Mouse (Mus musculus) hindbrain, embryonic 16.5 days (tissue): ENCODE results near the gene Cul4a. TPM values are rescaled to one million over a fixed set of nuclear protein-coding genes. Genes with fewer than 3 reads are reported as not detected.
"Not testable (repeated sequence)": the region's sequence is repeated elsewhere in the genome, so short reads cannot be mapped to it uniquely, and the experiment has no call there.

Experiments
- ATAC-seq: fragments of 200-750 bp; cut with Nextera tagmentation; 2 replicates; pipeline ENCODE4 v1.8.0; 2017; ENCODE audit warnings: moderate TSS enrichment, moderate library complexity
- H3K27ac ChIP-seq: fragments of 300-500 bp; sonication (generic); 2 replicates; pipeline ENCODE4 v1.5.1; 2014; ENCODE audit warnings: low read depth, mild to moderate bottlenecking, control low read depth, low read length, moderate library complexity
- H3K27me3 ChIP-seq: fragments of 300-500 bp; sonication (generic); replicated peaks from 2 replicates; pipeline ENCODE4 v1.6.1; 2014; ENCODE audit warnings: low read length; ENCODE audit not compliant: control insufficient read depth, insufficient read depth
- H3K36me3 ChIP-seq: fragments of 300-500 bp; sonication (generic); 2 replicates; pipeline ENCODE4 v1.6.1; 2014; ENCODE audit warnings: mild to moderate bottlenecking, low read length, moderate library complexity, mixed read lengths; ENCODE audit not compliant: control insufficient read depth, insufficient read depth
- H3K4me1 ChIP-seq: fragments of 300-500 bp; sonication (generic); 2 replicates; pipeline ENCODE4 v1.6.1; 2014; ENCODE audit warnings: low read depth, low read length; ENCODE audit not compliant: control insufficient read depth, insufficient read depth
- H3K4me2 ChIP-seq: fragments of 300-500 bp; sonication (generic); 2 replicates; pipeline ENCODE4 v1.6.1; 2014; ENCODE audit warnings: mild to moderate bottlenecking, low read length, control low read depth, moderate library complexity
- H3K4me3 ChIP-seq: fragments of 300-500 bp; sonication (generic); 2 replicates; pipeline ENCODE4 v1.5.1; 2014; ENCODE audit warnings: mild to moderate bottlenecking, low read length, control low read depth, moderate library complexity
- H3K9ac ChIP-seq: fragments of 300-500 bp; sonication (generic); 2 replicates; pipeline ENCODE4 v1.6.1; 2014; ENCODE audit warnings: low read depth, mild to moderate bottlenecking, control low read depth, low read length, moderate library complexity
- H3K9me3 ChIP-seq: fragments of 300-500 bp; sonication (generic); 2 replicates; pipeline ENCODE4 v1.6.1; 2014; ENCODE audit warnings: mild to moderate bottlenecking, low read length, moderate library complexity; ENCODE audit not compliant: control insufficient read depth
- WGBS: fragments of 180-500 bp; shearing (Covaris S2); extraction: QIAGEN DNeasy Blood & Tissue Kit; methylation state at CpG from one replicate; pipeline ENCODE4 v1.1.7; 2014; 5-methylcytosine and 5-hydroxymethylcytosine counted together
- polyA plus RNA-seq: library from polyadenylated mRNA; unstranded; fragments of >200 nt; fragmentation: Nextera tagmentation; extraction: Ambion mirVana; gene quantifications from 2 replicates; pipeline ENCODE4 v1.2.1, GENCODE M21; 2015

The Cul4a gene
- polyA plus RNA-seq = 67.5 and 72.7 TPM in 2 replicates

DNA sequence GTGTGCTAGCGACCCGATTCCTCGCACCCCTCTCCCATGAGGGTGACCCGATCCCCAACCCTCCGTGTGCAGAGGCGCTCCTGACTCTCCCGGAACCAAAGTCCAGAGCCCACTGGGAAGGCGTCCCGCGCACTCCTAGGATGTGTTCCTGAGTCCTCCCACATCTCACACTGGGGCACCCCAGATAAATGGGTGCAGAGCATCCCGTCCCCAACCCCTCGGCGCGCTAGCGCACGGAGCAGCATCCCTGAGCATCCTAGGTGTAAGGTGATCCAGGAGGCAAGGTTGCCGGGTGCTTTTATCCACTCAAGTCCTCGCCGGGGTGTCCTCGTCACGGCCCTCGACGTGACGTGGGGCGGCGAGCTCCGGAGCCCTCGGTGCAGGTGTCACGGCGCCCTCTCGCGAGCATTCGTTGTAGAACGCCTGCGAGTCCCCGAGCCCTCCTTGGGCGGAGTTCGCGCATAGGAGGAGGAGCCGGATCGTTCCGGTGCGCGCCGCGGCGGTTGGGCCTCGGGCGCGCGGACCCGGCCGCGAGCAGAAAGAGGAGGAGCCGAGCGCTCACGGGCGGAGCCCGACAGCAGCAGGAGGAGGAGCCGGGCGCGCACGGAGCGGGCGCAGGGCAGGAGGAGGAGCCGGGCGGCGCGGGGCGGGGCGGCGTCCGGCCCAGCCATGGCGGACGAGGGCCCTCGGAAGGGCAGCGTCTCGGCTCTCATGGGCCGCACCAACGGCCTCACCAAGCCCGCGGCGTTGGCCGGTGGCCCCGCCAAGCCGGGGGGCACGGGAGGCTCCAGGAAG, at the start of gene Cul4a, which contains the start of gene Pcid2:
Gene Cul4a (plus strand): TSS at position 535 of the 795 bp plus-strand sequence.
Gene Pcid2 (minus strand): TSS at position 373 of the 795 bp plus-strand sequence.
- H3K4me1 ChIP-seq = peaks cover 18% of the 10 kb centered on the region
- under 1% methylated on average over 78 of the region's 87 CpGs for WGBS
- peak within 1 kb of the TSS; percentile 92 for H3K4me3 ChIP-seq
- ATAC-seq = peak; percentile 96
- peak within 1 kb of the TSS; percentile 95 for H3K4me2 ChIP-seq
- peak within 1 kb of the TSS; percentile 95 for H3K9ac ChIP-seq
- no peaks in the 10 kb centered on the region for H3K27me3 ChIP-seq
- H3K36me3 ChIP-seq = no peaks in the 10 kb centered on the region
- H3K27ac ChIP-seq = peak within 1 kb of the TSS; percentile 95
- no peaks in the 10 kb centered on the region for H3K9me3 ChIP-seq

DNA sequence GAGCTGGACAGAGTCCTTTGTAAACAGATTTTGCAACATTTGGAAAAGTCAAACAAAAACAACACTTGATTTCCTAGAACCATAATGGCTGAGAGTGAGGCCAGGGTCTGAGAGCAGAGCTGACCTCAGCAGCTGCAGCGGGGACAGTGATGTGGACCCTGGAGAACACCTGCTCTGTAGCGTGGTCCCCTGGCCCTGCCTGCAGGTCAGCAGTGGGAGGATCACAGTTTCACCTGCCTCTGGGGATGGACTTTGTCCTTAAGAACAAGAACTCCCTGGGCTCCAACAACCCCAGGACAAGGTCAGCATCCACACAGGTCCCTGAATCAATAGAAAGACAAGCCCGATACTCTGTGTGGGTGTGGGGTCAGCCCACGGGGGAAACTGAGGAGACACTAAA, 48.1 kb upstream of the Cul4a start:
- no peak overlapping the region for H3K4me3 ChIP-seq
- no peak overlapping the region for H3K9ac ChIP-seq
- no peaks in the 10 kb centered on the region for H3K27me3 ChIP-seq
- no peak overlapping the region for H3K27ac ChIP-seq
- H3K4me2 ChIP-seq = no peak overlapping the region
- no peaks in the 10 kb centered on the region for H3K4me1 ChIP-seq
- no peak for ATAC-seq
- H3K36me3 ChIP-seq = no peaks in the 10 kb centered on the region
- WGBS = 86% methylated on average over 4 of the region's 4 CpGs
- H3K9me3 ChIP-seq = no peaks in the 10 kb centered on the region

DNA sequence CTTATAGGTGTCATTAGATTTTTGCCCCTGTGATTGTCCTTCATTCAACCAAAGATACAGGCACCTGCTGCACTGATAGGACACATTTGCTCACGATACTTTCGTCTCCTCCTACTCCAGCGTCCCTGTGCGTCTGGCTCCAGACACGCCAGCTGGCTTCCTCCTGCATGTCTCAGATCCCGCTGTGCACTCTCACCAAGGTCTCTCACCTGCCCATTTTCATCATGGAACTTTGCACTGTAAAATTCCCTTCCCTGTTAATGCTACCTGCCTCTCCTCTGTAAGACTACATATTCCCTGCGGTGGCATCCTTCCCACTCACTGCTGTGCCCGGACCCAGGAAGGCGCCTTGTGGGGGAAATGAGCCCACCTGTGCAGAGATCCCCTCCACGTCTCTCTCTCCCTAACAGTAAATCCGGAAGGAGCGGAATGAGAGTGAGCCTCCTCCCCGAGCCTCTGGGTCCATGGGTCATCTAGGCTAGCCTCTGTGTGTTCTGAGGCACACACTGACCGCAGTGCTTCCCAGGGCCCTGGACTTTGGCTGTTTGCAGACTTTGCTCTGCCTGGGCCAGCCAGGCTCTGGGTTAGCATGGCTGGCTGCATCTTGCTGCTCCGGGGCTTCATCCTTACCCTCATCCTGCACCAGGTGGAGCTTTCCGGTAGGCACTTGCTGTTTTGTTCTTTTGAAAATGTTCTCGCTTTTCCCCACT, 44.8 kb upstream of the Cul4a start, which contains the start of gene Proz:
Gene Proz (plus strand): TSS at position 474 of the 710 bp plus-strand sequence.
- 84% methylated on average over 17 of the region's 17 CpGs for WGBS
- H3K27me3 ChIP-seq = no peaks in the 10 kb centered on the region
- no peaks in the 10 kb centered on the region for H3K36me3 ChIP-seq
- no peak within 1 kb of the TSS for H3K9ac ChIP-seq
- H3K27ac ChIP-seq = no peak within 1 kb of the TSS
- ATAC-seq = no peak
- H3K9me3 ChIP-seq = no peaks in the 10 kb centered on the region
- no peak within 1 kb of the TSS for H3K4me2 ChIP-seq
- H3K4me3 ChIP-seq = no peak within 1 kb of the TSS
- no peaks in the 10 kb centered on the region for H3K4me1 ChIP-seq

DNA sequence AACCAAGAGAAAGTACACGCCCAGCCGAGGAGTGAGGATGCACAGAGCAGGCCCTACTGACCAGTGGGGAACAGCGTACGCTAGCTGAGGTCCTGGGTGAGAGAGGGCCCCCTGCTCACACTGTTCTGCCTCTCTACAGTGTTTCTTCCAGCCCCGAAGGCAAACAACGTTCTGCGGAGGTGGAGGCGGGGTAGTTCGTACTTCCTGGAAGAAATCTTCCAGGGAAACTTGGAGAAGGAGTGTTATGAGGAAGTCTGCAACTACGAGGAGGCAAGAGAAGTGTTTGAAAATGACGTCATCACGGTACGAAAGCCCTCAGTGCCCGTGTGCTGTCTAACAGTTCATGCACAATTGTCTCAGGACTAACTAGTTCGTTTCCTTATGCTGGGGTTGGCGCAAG, 42.3 kb upstream of the Cul4a start:
- H3K9me3 ChIP-seq = no peaks in the 10 kb centered on the region
- no peak overlapping the region for H3K27ac ChIP-seq
- no peak overlapping the region for H3K4me2 ChIP-seq
- H3K4me3 ChIP-seq = no peak overlapping the region
- H3K27me3 ChIP-seq = no peaks in the 10 kb centered on the region
- no peak overlapping the region for H3K9ac ChIP-seq
- ATAC-seq = no peak
- H3K4me1 ChIP-seq = no peaks in the 10 kb centered on the region
- no peaks in the 10 kb centered on the region for H3K36me3 ChIP-seq
- WGBS = 86% methylated on average over 16 of the region's 16 CpGs

DNA sequence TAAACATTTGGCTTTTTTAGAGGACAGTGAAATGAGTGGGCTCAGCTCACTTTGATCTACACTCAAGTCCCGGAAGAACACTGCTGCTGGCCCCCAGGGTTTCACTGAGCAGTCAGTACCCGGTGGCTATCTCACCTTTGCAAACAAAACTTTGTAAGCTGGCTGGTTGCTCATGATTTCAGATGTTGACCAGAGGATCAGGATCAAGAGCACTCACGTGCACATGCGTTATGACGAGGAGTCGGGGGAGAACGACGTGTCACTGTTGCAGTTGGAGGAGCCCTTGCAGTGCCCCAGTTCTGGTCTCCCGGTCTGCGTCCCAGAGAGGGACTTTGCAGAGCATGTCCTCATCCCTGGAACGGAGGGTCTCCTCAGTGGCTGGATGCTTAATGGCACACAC, 32.2 kb upstream of the Cul4a start:
- Histone ChIP-seq H3K4me2 (no peak overlapping the region), H3K4me1 (no peaks in the 10 kb centered on the region), H3K4me3 (no peak overlapping the region), H3K27ac (no peak overlapping the region), H3K36me3 (peaks cover 32% of the 10 kb centered on the region), H3K27me3 (no peaks in the 10 kb centered on the region), H3K9ac (no peak overlapping the region), H3K9me3 (no peaks in the 10 kb centered on the region)
- 94% methylated on average over 11 of the region's 11 CpGs for WGBS
- no peak for ATAC-seq

DNA sequence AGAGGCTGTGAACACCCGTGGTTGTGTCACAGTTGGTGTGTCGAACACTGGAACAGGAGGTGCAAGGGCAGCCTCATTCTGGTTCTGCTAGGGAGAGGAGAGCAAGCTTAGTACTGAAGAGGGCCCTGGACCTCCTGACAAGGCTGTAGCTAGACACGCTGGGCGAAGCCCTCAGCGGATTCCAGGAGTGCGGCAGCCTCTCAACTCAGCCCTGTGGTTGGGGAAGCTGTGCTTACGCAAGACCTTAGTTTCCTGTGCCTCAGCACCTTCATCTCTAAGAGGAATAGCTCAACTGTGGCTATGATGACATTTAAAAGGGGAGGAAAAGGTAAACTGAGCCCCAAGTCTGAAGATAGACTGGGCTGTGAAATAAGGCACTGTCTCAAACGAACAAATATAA, 30.4 kb upstream of the Cul4a start:
- no peak overlapping the region for H3K9ac ChIP-seq

DNA sequence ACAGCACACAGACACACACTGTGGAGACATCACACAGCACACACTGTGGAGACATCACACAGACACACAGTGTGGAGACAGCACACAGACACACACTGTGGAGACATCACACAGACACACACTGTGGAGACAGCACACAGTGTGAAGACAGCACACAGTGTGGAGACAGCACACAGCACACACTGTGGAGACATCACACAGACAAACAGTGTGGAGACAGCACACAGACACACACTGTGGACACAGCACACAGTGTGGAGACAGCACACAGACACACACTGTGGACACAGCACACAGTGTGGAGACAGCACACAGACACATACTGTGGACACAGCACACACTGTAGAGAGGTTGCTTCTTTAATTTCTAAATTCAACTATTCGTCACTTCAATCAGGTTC, 29.8 kb upstream of the Cul4a start:
- H3K27me3 ChIP-seq, H3K4me2 ChIP-seq, H3K27ac ChIP-seq, ATAC-seq, H3K4me1 ChIP-seq, H3K9me3 ChIP-seq, H3K9ac ChIP-seq, H3K4me3 ChIP-seq: not testable (repeated sequence)
- 100% methylated on average over 1 of the region's 1 CpGs for WGBS
- peaks cover 51% of the 10 kb centered on the region for H3K36me3 ChIP-seq

More for the DNA sequence above, 30.4 kb upstream of the Cul4a start:
- H3K36me3 ChIP-seq = peaks cover 47% of the 10 kb centered on the region
- H3K4me1 ChIP-seq = no peaks in the 10 kb centered on the region
- H3K4me3 ChIP-seq = no peak overlapping the region
- ATAC-seq = no peak
- no peak overlapping the region for H3K27ac ChIP-seq
- H3K9me3 ChIP-seq = no peaks in the 10 kb centered on the region
- H3K4me2 ChIP-seq = no peak overlapping the region
- 93% methylated on average over 8 of the region's 8 CpGs for WGBS
- no peaks in the 10 kb centered on the region for H3K27me3 ChIP-seq

DNA sequence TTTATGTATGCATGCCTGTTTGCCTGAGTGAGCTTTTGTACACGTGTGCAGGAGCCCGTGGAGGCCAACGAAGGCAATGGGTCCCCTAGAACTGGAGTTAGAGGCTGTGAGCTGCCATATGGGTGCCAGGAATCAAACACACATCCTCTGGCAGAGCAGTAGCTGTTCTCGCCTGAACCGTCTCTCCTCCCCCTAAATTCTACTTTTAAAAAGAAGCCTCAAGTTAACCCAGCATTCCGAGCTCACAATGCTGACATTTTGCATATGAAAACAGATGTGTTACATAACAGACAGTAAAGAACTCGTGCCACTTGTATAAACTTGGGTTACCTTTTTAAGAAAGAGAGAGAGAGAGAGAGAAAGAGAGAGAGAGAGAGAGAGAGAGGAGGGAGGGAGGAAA, 27.9 kb upstream of the Cul4a start:
- H3K4me2 ChIP-seq = no peak overlapping the region
- H3K27me3 ChIP-seq = no peaks in the 10 kb centered on the region
- no peak for ATAC-seq
- no peak overlapping the region for H3K9ac ChIP-seq
- no peaks in the 10 kb centered on the region for H3K4me1 ChIP-seq
- 85% methylated on average over 7 of the region's 7 CpGs for WGBS
- peaks cover 63% of the 10 kb centered on the region for H3K36me3 ChIP-seq
- no peaks in the 10 kb centered on the region for H3K9me3 ChIP-seq
- no peak overlapping the region for H3K27ac ChIP-seq
- H3K4me3 ChIP-seq = no peak overlapping the region

DNA sequence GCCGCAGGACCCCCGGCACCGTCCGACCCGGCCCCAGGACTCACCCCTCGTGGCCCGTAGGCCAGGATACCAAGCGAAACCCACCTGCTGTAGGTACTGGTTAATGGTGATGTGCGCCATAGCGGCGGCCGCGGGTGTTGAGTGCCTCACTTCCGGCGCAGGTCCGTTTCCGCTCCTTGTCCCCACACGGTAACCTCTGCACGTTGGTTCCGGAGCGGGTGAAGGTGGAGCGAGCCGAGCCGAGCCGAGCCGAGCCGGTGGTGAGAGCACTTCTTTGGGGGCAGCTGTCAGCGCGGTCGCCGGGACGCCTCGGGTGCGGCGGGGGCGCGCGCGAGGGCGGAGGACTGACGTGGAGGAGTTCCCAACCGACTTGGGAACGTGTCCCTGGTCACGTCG, 732 bp upstream of the Cul4a start:
- peaks cover 18% of the 10 kb centered on the region for H3K4me1 ChIP-seq

More for the DNA sequence above, 732 bp upstream of the Cul4a start:
- Histone ChIP-seq H3K27me3 (no peaks in the 10 kb centered on the region), H3K27ac (peak overlapping the region; percentile 95), H3K9ac (peak overlapping the region; percentile 95), H3K4me3 (peak overlapping the region; percentile 92), H3K4me2 (peak overlapping the region; percentile 95), H3K36me3 (0 out of 2 replicates have a peak, but pooled peaks cover 2% of the 10 kb centered on the region), H3K9me3 (no peaks in the 10 kb centered on the region)
- WGBS = 0% methylated on average over 45 of the region's 45 CpGs
- peak; percentile 81 for ATAC-seq
